Mouse (Mus musculus): ENCODE results near the gene 4430402I18Rik. TPM values are rescaled to one million over a fixed set of nuclear protein-coding genes. Genes with fewer than 3 reads are reported as not detected.

The 4430402I18Rik gene
- polyA plus RNA-seq, 1 experiment = 1.5 TPM

DNA sequence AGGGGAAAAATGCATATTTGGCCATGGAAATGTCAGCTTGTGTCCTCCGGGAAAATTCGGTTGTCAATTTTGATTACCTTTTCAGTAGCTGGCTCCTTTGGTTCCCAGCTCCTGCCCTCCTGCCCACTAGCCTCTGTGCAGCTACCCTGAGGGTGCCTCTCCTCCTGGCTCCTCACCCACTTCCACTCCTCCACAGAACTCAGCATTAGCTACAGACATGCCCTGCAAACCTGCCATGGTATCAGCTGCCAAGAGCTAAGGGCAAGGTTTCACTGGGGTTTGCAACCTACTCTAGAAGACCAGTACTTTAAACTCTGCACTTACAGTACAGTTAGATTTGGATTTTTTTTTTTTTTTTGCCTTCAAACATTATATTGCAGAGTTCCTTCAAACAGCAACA is 88.1 kb downstream of the 4430402I18Rik start:
- Histone ChIP-seq H3K27me3 (ENCODE audit: control insufficient read depth, insufficient read depth, low read length) (no peaks in the 10 kb centered on the region), H3K4me3 (ENCODE audit: control insufficient read depth, insufficient read depth, low read length) (no peak overlapping the region), H3K27ac (ENCODE audit: control insufficient read depth, insufficient read depth, low read length) (no peak overlapping the region), H3K4me1 (replicated peaks; ENCODE audit: control insufficient read depth, insufficient read depth, low read length) (no peaks in the 10 kb centered on the region), H3K36me3 (ENCODE audit: control insufficient read depth, insufficient read depth, low read length) (no peaks in the 10 kb centered on the region)
- no peak for DNase-seq
- no peak for TF ChIP-seq CTCF (IDR thresholded peaks at IDR 0.05; ENCODE audit: borderline replicate concordance, control insufficient read depth, extremely low read depth, insufficient read depth, low read length, poor library complexity)
- no peak for TF ChIP-seq POLR2A (IDR thresholded peaks at IDR 0.05; ENCODE audit: control insufficient read depth, extremely low read depth, insufficient read depth, low read length, poor library complexity)
- WGBS = 95% methylated on average over 2 of the region's 2 CpGs

DNA sequence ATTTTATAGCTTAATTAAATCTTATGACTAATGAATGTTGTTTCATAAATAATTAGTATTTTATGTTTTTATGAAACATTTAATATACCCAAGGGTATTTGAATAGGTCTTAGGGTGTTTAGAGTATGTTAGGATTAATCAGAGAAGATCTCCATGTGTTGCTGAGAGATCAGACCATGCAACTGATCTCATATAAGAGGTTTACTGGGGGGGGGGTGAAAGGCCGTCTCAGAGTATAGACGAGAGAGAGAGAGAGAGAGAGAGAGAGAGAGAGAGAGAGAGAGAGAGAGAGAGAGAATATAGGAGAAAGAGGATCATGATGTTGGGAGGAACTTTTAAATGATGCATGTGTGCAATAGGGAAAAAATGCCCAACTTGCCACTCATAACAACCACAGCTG is 97.2 kb downstream of the 4430402I18Rik start:
- Histone ChIP-seq H3K27me3 (ENCODE audit: control insufficient read depth, insufficient read depth, low read length) (no peaks in the 10 kb centered on the region), H3K4me1 (replicated peaks; ENCODE audit: control insufficient read depth, insufficient read depth, low read length) (no peaks in the 10 kb centered on the region), H3K4me3 (ENCODE audit: control insufficient read depth, insufficient read depth, low read length) (no peak overlapping the region), H3K36me3 (ENCODE audit: control insufficient read depth, insufficient read depth, low read length) (no peaks in the 10 kb centered on the region), H3K27ac (ENCODE audit: control insufficient read depth, insufficient read depth, low read length) (no peak overlapping the region)
- DNase-seq = no peak
- TF ChIP-seq POLR2A (IDR thresholded peaks at IDR 0.05; ENCODE audit: control insufficient read depth, extremely low read depth, insufficient read depth, low read length, poor library complexity) (no peak), CTCF (IDR thresholded peaks at IDR 0.05; ENCODE audit: borderline replicate concordance, control insufficient read depth, extremely low read depth, insufficient read depth, low read length, poor library complexity) (no peak)
- 90% methylated on average over 2 of the region's 2 CpGs for WGBS

DNA sequence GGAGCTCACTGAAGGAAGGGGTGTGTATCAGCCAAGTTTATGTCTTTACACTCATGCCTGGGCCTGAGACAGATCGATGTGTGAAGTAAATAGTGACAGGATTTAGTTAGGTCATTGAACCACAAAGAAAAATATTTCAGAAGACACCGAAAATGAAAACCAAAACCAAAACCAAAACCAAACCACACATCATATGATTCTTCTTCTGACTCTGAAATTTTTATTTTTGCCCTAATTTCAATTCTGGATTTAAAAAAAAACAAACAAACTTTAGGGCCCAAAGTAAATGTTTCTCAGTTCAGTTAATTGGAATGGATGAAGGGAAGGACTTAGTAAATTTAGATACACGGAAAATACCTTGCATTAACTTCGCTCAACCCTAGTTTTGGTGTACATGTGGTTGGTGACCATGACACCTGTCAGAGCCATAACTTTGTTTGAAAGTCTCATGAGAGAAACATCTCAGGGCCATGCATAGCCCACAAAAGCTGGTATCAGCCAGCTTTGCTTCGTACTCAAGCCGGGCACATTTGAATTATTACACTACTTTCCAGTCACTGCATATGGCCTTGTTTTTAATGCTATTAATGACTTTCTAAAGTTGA is 98.2 kb downstream of the 4430402I18Rik start:
- no peaks in the 10 kb centered on the region for H3K36me3 ChIP-seq (ENCODE audit: control insufficient read depth, insufficient read depth, low read length)
- H3K27ac ChIP-seq (ENCODE audit: control insufficient read depth, insufficient read depth, low read length) = no peak overlapping the region
- no peak for TF ChIP-seq CTCF (IDR thresholded peaks at IDR 0.05; ENCODE audit: borderline replicate concordance, control insufficient read depth, extremely low read depth, insufficient read depth, low read length, poor library complexity)
- TF ChIP-seq POLR2A (IDR thresholded peaks at IDR 0.05; ENCODE audit: control insufficient read depth, extremely low read depth, insufficient read depth, low read length, poor library complexity) = no peak
- H3K4me3 ChIP-seq (ENCODE audit: control insufficient read depth, insufficient read depth, low read length) = no peak overlapping the region
- DNase-seq = no peak
- WGBS = 62% methylated on average over 6 of the region's 6 CpGs
- no peaks in the 10 kb centered on the region for H3K27me3 ChIP-seq (ENCODE audit: control insufficient read depth, insufficient read depth, low read length)
- no peaks in the 10 kb centered on the region for H3K4me1 ChIP-seq (replicated peaks; ENCODE audit: control insufficient read depth, insufficient read depth, low read length)

DNA sequence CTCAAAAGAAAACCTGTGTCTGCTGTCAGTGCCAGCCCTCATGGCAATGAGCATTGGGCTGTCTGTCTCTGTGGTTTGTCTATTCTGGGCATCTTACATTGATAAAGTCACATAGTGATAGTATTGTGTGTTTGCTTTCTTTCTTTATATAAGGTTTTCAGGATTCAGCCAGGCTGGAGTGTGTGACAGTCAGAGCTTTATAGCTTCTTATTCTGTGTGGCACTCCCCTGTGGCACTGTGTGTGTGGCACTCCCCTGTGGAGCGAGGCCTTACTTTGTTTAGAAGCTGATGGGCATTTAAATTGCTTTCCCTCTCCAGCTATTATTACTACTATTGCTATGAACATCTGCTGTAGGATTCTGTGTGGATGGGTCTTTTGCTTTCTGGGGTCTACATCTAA is 102.1 kb downstream of the 4430402I18Rik start:
- Histone ChIP-seq H3K36me3 (ENCODE audit: control insufficient read depth, insufficient read depth, low read length) (no peaks in the 10 kb centered on the region), H3K27me3 (ENCODE audit: control insufficient read depth, insufficient read depth, low read length) (no peaks in the 10 kb centered on the region), H3K27ac (ENCODE audit: control insufficient read depth, insufficient read depth, low read length) (no peak overlapping the region), H3K4me3 (ENCODE audit: control insufficient read depth, insufficient read depth, low read length) (no peak overlapping the region), H3K4me1 (replicated peaks; ENCODE audit: control insufficient read depth, insufficient read depth, low read length) (no peaks in the 10 kb centered on the region)
- no peak for DNase-seq
- TF ChIP-seq POLR2A (IDR thresholded peaks at IDR 0.05; ENCODE audit: control insufficient read depth, extremely low read depth, insufficient read depth, low read length, poor library complexity) = no peak
- TF ChIP-seq CTCF (IDR thresholded peaks at IDR 0.05; ENCODE audit: borderline replicate concordance, control insufficient read depth, extremely low read depth, insufficient read depth, low read length, poor library complexity) = no peak
- WGBS = 94% methylated on average over 1 of the region's 1 CpGs

DNA sequence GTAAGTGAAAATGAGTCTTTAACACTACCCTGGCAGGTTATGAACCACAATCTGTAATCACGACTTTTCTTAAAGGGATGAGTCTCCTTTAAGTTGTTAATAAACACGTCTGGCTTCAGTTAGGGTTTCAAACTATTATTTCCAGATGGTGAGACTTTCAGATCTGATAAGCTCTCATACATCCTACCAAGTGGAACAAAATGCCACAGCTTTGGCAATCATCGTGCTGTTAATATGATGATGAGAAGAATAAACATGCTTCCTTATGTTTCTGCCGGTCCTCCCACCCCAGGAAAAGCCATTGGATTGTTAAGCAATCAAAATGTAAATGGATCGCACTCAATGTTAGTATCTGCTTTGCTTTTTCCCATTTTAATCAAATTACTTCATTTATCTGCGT is 102.6 kb downstream of the 4430402I18Rik start:
- no peaks in the 10 kb centered on the region for H3K4me1 ChIP-seq (replicated peaks; ENCODE audit: control insufficient read depth, insufficient read depth, low read length)
- WGBS = 91% methylated on average over 6 of the region's 6 CpGs
- DNase-seq = no peak
- TF ChIP-seq POLR2A (IDR thresholded peaks at IDR 0.05; ENCODE audit: control insufficient read depth, extremely low read depth, insufficient read depth, low read length, poor library complexity) (no peak), CTCF (IDR thresholded peaks at IDR 0.05; ENCODE audit: borderline replicate concordance, control insufficient read depth, extremely low read depth, insufficient read depth, low read length, poor library complexity) (no peak)
- H3K36me3 ChIP-seq (ENCODE audit: control insufficient read depth, insufficient read depth, low read length) = no peaks in the 10 kb centered on the region
- H3K27ac ChIP-seq (ENCODE audit: control insufficient read depth, insufficient read depth, low read length) = no peak overlapping the region
- H3K27me3 ChIP-seq (ENCODE audit: control insufficient read depth, insufficient read depth, low read length) = no peaks in the 10 kb centered on the region
- H3K4me3 ChIP-seq (ENCODE audit: control insufficient read depth, insufficient read depth, low read length) = no peak overlapping the region

DNA sequence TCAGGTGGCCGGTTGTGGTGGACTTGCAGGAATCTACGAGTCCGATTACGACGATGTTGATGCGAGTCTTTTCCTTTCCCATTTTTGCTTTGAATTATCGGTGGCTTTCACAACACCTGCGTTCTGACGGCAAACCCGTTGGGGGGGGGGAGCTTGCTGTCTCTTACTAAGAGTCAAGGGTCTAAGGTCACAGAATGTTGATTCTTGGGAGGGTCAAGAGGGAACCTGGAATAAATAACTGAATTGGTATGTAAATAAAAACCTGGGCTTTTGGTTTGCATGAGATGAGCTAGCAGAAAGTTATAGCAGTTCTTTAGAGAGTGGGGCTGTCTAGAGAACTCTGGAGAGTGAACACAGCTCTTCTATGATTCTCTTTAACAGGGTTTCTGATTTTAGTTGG is 104.0 kb downstream of the 4430402I18Rik start:
- 96% methylated on average over 10 of the region's 10 CpGs for WGBS
- no peaks in the 10 kb centered on the region for H3K4me1 ChIP-seq (replicated peaks; ENCODE audit: control insufficient read depth, insufficient read depth, low read length)
- no peaks in the 10 kb centered on the region for H3K27me3 ChIP-seq (ENCODE audit: control insufficient read depth, insufficient read depth, low read length)
- H3K27ac ChIP-seq (ENCODE audit: control insufficient read depth, insufficient read depth, low read length) = no peak overlapping the region
- DNase-seq = no peak
- H3K4me3 ChIP-seq (ENCODE audit: control insufficient read depth, insufficient read depth, low read length) = no peak overlapping the region
- H3K36me3 ChIP-seq (ENCODE audit: control insufficient read depth, insufficient read depth, low read length) = no peaks in the 10 kb centered on the region
- TF ChIP-seq CTCF (IDR thresholded peaks at IDR 0.05; ENCODE audit: borderline replicate concordance, control insufficient read depth, extremely low read depth, insufficient read depth, low read length, poor library complexity) (no peak), POLR2A (IDR thresholded peaks at IDR 0.05; ENCODE audit: control insufficient read depth, extremely low read depth, insufficient read depth, low read length, poor library complexity) (no peak)

DNA sequence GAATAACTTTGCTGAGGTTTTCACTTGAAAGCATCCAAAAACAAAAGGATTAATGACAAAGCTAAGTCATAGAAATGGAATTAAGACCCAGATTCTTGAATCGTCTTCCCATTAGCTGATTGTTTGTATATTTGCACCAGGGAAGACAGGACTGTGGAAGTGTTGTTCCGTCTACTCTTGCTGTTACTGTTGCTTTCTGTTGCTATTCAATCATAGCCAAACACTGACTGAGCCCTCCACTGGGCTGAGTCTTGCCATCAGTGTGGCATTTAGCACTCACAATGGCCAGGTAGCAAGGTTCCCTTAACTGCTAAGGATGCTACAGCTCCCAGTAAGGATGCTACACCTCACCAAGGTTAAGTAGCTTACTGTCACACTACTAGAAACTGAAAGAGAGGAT is 107.4 kb downstream of the 4430402I18Rik start:
- WGBS = 97% methylated on average over 2 of the region's 2 CpGs
- no peak for TF ChIP-seq CTCF (IDR thresholded peaks at IDR 0.05; ENCODE audit: borderline replicate concordance, control insufficient read depth, extremely low read depth, insufficient read depth, low read length, poor library complexity)
- TF ChIP-seq POLR2A (IDR thresholded peaks at IDR 0.05; ENCODE audit: control insufficient read depth, extremely low read depth, insufficient read depth, low read length, poor library complexity) = no peak

More for the DNA sequence above, 107.4 kb downstream of the 4430402I18Rik start:
- Histone ChIP-seq H3K4me1 (replicated peaks; ENCODE audit: control insufficient read depth, insufficient read depth, low read length) (no peaks in the 10 kb centered on the region), H3K27me3 (ENCODE audit: control insufficient read depth, insufficient read depth, low read length) (no peaks in the 10 kb centered on the region), H3K27ac (ENCODE audit: control insufficient read depth, insufficient read depth, low read length) (no peak overlapping the region), H3K4me3 (ENCODE audit: control insufficient read depth, insufficient read depth, low read length) (no peak overlapping the region), H3K36me3 (ENCODE audit: control insufficient read depth, insufficient read depth, low read length) (no peaks in the 10 kb centered on the region)
- no peak for DNase-seq

Measured in thymus, adult 2 months (tissue).